Mouse (Mus musculus): ENCODE data around the gene H60c.
"Not testable (repeated sequence)": the region's sequence is repeated elsewhere in the genome, so short reads cannot be mapped to it uniquely, and the experiment has no call there.

Gene H60c

GRCm38 (mm10) chr10:3267671-3268070 is at the start of gene H60c:
Gene H60c, minus strand, starts transcription at chr10:3267771.
- no peak for DNase-seq (ENCODE audit: low spot score in 2 of 2)

GRCm38 (mm10) chr10:3308821-3309206 is 41.2 kb upstream of the H60c start:
- DNase-seq (ENCODE audit: low spot score in 2 of 2), result no peak

- no peak for DNase-seq (ENCODE audit: low spot score in 2 of 2)
Observed at GRCm38 (mm10) chr10:3308180-3308820, 40.7 kb upstream of the H60c start.

- peak; percentile 41 to 61 for DNase-seq (ENCODE audit: low spot score in 2 of 2)
Observed at GRCm38 (mm10) chr10:3307752-3308151, 40.2 kb upstream of the H60c start.

- DNase-seq (ENCODE audit: low spot score in 2 of 2), result no peak
Observed at GRCm38 (mm10) chr10:3293969-3294368, 26.4 kb upstream of the H60c start.

- no peak for DNase-seq (ENCODE audit: low spot score in 2 of 2)
Observed at GRCm38 (mm10) chr10:3281047-3281446, 13.5 kb upstream of the H60c start.

- no peak for DNase-seq (ENCODE audit: low spot score in 2 of 2)
Observed at GRCm38 (mm10) chr10:3274065-3274464, 6.5 kb upstream of the H60c start.

GRCm38 (mm10) chr10:3271036-3271435 is 3.5 kb upstream of the H60c start:
- no peak for DNase-seq (ENCODE audit: low spot score in 2 of 2)

- no peak for DNase-seq (ENCODE audit: low spot score in 2 of 2)
Observed at GRCm38 (mm10) chr10:3266729-3267128, 842 bp downstream of the H60c start.

GRCm38 (mm10) chr10:3262784-3263183 is 4.8 kb downstream of the H60c start:
- DNase-seq (ENCODE audit: low spot score in 2 of 2), result no peak

- no peak for DNase-seq (ENCODE audit: low spot score in 2 of 2)
Observed at GRCm38 (mm10) chr10:3257391-3257790, 10.2 kb downstream of the H60c start.

GRCm38 (mm10) chr10:3238436-3238835 is 29.1 kb downstream of the H60c start:
- DNase-seq (ENCODE audit: low spot score in 2 of 2), result not testable (repeated sequence)

GRCm38 (mm10) chr10:3236638-3237270 is 30.8 kb downstream of the H60c start:
- DNase-seq (ENCODE audit: low spot score in 2 of 2), result no peak

- DNase-seq (ENCODE audit: low spot score in 2 of 2), result no peak
Observed at GRCm38 (mm10) chr10:3228447-3229195, 39.0 kb downstream of the H60c start.

Measured in right cerebral cortex, postnatal 10 days (tissue).